Mouse (Mus musculus): ENCODE results near the gene 1700012B09Rik.

- TF ChIP-seq CTCF (conservative IDR thresholded peaks at IDR 0.05; ENCODE audit: low read length): no peak
- TF ChIP-seq POU5F1 (IDR thresholded peaks at IDR 0.05; ENCODE audit: borderline replicate concordance, low read length): no peak
These were observed 53.0 kb downstream of the 1700012B09Rik start for GRCm38 (mm10) chr9:14717689-14718331.
